Mouse (Mus musculus) E14TG2a.4 (cell line): ENCODE measurements around the gene Trpm2.

Experiments
- H3K27me3 ChIP-seq: 2 replicates; pipeline ENCODE4 v1.6.1; 2014; ENCODE audit warnings: low read length, control low read depth; ENCODE audit not compliant: insufficient read depth
- H3K36me3 ChIP-seq: 2 replicates; pipeline ENCODE4 v1.6.1; 2014; ENCODE audit warnings: low read length, control low read depth; ENCODE audit not compliant: insufficient read depth
- H3K4me1 ChIP-seq: replicated peaks from 2 replicates; pipeline ENCODE4 v1.6.1; 2014; ENCODE audit warnings: low read depth, low read length, control low read depth
- H3K4me3 ChIP-seq: replicated peaks from 2 replicates; pipeline ENCODE4 v1.5.1; 2014; ENCODE audit warnings: mild to moderate bottlenecking, low read length
- H3K9me3 ChIP-seq: 2 replicates; pipeline ENCODE4 v1.6.1; 2014; ENCODE audit warnings: low read length, control low read depth
- CTCF ChIP-seq: conservative IDR thresholded peaks from 2 replicates; pipeline ENCODE4 v1.5.1; 2014; ENCODE audit warnings: low read length
- NANOG ChIP-seq: IDR thresholded peaks from 2 replicates; pipeline ENCODE4 v1.6.1; 2014; ENCODE audit warnings: borderline replicate concordance, low read length, mixed read lengths
- POU5F1 ChIP-seq: IDR thresholded peaks from 2 replicates; pipeline ENCODE4 v1.6.1; 2014; ENCODE audit warnings: low read length, borderline replicate concordance

Trpm2 gene

DNA sequence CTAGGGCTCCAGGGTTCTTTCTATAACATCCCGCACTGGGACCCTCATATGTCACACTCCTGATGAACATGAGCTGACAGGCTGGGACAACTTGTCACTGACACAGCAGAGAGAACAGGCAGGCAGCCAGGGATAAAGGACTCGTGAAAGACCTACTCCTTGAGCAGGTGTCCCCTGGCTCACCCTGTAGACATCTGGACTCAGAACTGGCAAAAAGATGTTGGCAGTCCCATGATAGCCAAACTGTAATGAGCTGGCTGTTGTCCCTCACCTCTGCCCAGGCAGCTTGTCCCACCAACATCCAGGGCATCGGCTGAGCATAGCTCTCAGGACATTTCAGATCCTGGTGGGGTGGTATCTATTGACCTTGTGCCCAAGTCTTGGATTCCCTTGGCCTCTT, 25.3 kb upstream of the Trpm2 start:
- no peak overlapping the region for H3K4me3 ChIP-seq
- peaks cover 100% of the 10 kb centered on the region for H3K36me3 ChIP-seq
- TF ChIP-seq CTCF (no peak), NANOG (no peak), POU5F1 (no peak)
- no peaks in the 10 kb centered on the region for H3K27me3 ChIP-seq
- peaks cover 24% of the 10 kb centered on the region for H3K4me1 ChIP-seq
- H3K9me3 ChIP-seq: no peaks in the 10 kb centered on the region

DNA sequence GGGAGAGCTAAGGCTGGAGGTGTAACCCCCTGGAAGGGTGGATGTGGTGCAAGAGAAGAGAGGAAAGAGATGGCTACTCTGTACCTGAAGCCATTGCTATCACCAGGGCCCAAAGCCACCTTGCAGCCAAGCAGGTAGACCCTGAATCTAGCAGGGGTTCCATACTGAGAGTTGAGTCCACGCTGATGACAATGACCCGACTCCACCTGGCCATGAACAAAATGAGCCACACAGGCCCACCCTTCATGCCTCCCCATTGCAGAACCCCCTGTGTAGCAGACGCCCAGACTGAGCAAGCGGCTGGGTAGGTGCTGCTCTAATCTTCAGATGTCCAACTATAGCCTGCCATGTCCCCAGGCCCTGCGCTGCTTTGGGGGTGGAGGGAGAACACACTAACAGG, 15.4 kb upstream of the Trpm2 start:
- H3K9me3 ChIP-seq: no peaks in the 10 kb centered on the region
- no peaks in the 10 kb centered on the region for H3K27me3 ChIP-seq
- TF ChIP-seq CTCF: no peak
- no peak for TF ChIP-seq POU5F1
- no peak for TF ChIP-seq NANOG
- peaks cover 50% of the 10 kb centered on the region for H3K36me3 ChIP-seq
- H3K4me1 ChIP-seq: peaks cover 53% of the 10 kb centered on the region
- H3K4me3 ChIP-seq: no peak overlapping the region; the same call in 1 of the 2 replicates

DNA sequence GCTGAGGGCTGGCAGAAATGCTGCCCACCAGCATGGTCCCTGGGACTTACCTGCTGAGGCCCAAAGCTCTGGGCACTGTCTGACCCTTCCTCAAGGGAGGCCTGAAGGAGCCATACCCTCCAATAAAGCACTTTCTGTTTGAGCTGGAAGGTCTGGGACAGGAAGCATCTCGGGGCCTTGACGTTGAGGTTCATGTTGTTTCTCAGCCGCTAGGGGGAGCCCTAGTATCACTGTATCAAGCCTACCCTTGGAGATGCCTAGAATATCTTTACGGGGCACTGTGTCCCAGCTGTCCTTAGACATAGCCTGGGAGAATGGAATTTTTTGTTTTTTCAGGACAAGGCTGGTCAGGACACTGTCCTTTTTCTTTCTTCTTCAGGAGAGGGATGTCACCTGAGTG, 14.3 kb upstream of the Trpm2 start:
- Histone ChIP-seq H3K27me3 (no peaks in the 10 kb centered on the region), H3K36me3 (peaks cover 48% of the 10 kb centered on the region), H3K4me3 (no peak overlapping the region), H3K9me3 (no peaks in the 10 kb centered on the region), H3K4me1 (peaks cover 42% of the 10 kb centered on the region)
- TF ChIP-seq NANOG (no peak), CTCF (peak; percentile 79), POU5F1 (no peak)

DNA sequence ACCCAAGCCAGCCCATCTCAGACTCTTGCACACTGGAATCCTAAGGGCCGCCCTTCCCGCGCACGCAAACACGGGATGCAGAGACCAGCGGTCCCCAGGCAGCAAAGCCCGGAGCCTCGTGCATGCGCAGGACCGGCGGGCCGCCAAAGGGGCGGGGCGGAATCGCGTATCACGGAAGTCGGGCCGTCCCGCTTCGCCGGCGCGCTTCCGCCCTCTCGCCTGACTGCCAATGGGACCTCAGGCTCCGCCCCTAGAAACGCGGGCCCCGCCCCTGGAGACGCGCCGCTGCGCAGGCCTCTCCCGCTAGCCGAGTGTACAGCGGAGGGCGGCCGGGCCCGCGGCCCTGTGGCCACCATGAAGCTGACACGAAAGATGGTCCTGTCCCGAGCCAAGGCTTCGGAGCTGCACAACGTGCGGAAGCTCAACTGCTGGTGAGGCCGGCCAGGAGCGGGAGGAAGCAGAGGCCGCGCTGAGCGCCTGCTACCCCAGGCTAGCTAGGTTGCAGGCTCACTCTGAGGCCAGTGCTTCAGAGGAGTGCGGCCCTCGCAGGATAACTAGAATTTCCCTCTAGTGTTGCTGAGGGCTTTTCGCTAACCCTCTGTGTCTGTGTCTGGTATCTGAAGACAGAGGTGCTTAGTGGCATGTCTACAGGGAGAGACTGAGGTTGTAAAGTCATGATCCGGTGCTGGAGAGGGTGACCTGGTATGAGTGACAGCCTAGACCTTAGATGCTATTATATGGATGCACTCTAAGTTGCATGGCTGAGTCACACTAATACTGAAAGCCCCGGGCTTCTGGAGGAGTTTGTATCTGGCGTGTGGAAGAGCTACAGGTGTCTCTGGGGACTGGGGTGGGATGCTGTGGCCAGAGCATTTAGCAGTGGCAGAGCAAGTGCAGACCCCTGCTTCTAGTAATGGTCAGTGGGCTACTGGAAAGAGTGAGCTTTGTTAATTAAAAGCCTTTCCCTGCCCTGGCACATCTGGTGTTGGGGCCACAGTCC, 8.3 kb upstream of the Trpm2 start, which contains the start of gene 1810043G02Rik:
Gene 1810043G02Rik, plus strand, starts transcription at position 174 of the 1,000 bp plus-strand sequence.
- peak within 1 kb of the TSS; percentile 86 for H3K4me3 ChIP-seq
- no peaks in the 10 kb centered on the region for H3K9me3 ChIP-seq
- H3K27me3 ChIP-seq: peaks cover 8% of the 10 kb centered on the region
- H3K36me3 ChIP-seq: peaks cover 14% of the 10 kb centered on the region
- TF ChIP-seq POU5F1: no peak
- TF ChIP-seq NANOG: no peak
- no peak for TF ChIP-seq CTCF
- H3K4me1 ChIP-seq: peaks cover 41% of the 10 kb centered on the region

DNA sequence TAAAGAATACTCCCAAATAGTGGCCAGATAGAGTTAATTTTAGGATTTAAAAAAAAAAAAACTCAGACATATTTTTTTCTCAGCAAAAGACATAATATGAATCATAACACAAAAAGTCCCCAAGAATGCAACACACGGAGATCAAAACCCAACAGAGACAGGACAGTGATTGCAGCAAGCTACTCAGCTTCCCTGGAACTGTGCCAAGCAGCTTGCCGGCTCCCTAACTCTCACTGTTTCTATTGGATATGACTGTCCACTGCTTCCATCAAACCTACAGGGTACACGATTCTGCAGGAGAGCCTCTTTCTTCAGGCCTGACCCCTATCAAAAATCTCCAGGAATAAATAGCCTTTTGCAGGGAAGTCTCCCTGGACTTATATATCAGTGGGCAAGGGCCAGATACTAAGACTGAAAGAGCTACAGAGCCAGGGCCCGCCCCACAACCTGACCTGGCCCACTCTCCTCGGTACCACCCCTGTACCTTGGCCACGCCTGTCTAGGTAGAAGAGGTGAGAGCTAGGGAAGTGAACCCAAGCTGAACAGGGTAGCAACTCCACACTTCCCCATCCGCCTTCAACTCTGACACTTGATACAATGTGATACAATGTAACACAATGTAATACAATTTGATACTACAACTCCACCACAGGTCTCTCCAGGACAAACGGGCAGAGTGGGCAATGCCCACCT, 6.2 kb upstream of the Trpm2 start:
- peaks cover 30% of the 10 kb centered on the region for H3K4me1 ChIP-seq
- peaks cover 17% of the 10 kb centered on the region for H3K9me3 ChIP-seq
- H3K36me3 ChIP-seq: peaks cover 11% of the 10 kb centered on the region
- TF ChIP-seq NANOG: no peak
- TF ChIP-seq CTCF: no peak
- no peak for TF ChIP-seq POU5F1
- no peak overlapping the region for H3K4me3 ChIP-seq
- H3K27me3 ChIP-seq: peaks cover 8% of the 10 kb centered on the region

DNA sequence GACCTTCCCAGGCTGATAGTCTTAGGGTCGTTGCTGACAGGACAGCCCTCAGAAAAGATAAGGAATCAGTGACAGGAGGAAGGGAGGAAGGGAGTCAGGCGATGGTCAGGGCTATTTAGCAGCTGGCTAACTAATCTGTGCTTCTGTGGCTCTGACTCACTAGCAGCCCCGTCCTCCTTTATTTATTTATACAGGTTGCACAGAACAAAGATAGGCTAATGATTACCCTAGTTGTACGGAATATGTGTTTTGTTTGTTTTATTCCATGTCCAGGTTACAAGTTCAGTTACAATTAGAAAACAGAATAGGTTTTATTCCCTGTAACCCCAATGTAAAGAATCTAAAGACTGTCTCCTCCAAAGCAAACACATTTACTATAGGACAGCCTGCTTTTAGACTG, 5.3 kb upstream of the Trpm2 start:
- peaks cover 25% of the 10 kb centered on the region for H3K4me1 ChIP-seq
- H3K36me3 ChIP-seq: peaks cover 10% of the 10 kb centered on the region
- H3K9me3 ChIP-seq: peaks cover 23% of the 10 kb centered on the region
- H3K27me3 ChIP-seq: peaks cover 10% of the 10 kb centered on the region
- TF ChIP-seq NANOG (no peak), CTCF (no peak), POU5F1 (no peak)
- no peak overlapping the region for H3K4me3 ChIP-seq

DNA sequence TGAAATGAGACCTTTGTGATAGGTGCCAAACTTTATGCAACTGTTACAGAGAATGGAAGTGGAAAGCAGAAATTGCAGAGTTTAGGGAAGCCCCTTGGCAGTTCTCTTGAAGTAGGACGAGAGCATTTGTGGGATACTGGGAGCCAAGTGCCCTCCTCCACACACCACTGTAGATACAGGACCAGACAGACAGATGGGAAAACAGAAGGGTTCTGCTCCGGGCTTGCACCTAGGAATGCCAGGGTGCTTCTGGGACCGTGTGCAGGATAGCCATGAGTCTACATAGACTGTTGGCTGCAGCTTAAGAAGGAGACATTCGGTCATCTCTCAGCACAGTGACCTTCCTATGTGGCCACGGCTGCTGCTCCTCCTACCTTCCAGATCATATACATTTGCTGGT, 4.4 kb upstream of the Trpm2 start:
- peaks cover 2% of the 10 kb centered on the region for H3K36me3 ChIP-seq
- TF ChIP-seq POU5F1 (no peak), NANOG (no peak), CTCF (no peak)
- peaks cover 27% of the 10 kb centered on the region for H3K9me3 ChIP-seq
- H3K4me3 ChIP-seq: no peak overlapping the region
- H3K27me3 ChIP-seq: peaks cover 18% of the 10 kb centered on the region
- peaks cover 31% of the 10 kb centered on the region for H3K4me1 ChIP-seq

DNA sequence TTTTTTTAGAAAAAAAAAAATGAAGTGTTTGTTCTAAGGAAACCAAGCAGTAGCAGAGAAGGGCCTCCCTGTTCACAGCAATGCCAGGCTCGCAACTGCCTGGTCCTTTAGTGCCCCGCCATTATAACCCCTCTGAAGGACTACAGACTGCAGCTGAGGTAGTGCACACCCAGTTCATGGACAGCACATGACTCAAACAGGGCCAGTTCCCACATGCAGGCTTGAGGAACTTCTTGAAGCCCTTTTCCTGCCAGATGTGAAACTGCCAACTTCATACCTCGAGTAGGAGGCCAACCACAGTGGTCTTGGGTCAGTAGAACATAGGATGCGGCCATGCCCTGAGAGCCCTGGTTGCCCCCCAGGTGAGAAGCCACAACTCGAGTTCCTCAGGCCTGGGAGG, 4.0 kb upstream of the Trpm2 start:
- peaks cover 27% of the 10 kb centered on the region for H3K9me3 ChIP-seq
- no peak for TF ChIP-seq CTCF
- peaks cover 23% of the 10 kb centered on the region for H3K27me3 ChIP-seq
- H3K4me1 ChIP-seq: peaks cover 34% of the 10 kb centered on the region
- H3K36me3 ChIP-seq: no peaks in the 10 kb centered on the region
- H3K4me3 ChIP-seq: no peak overlapping the region
